Comparison of ENCODE assay signal across 26 mouse cellular contexts in the genomic region with DNA sequence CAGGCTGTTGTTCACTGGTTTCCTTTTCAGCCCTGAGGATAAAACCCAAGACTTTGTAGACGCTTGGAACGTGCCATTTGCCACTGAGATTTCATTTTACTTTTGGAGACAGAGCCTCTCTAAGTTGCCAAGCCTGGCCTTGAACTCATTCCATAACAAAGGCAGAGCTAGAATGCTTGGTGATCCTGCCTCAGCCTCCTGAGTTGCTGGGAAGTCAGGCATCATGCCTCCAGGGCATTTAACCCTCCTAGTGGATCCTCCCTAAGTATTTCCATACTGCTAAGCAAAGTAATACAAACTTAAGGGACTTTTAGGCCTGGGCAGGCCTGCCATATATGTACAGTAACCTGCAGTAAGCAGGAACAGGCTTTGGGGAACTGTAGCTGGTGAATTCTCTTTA.
"Had no signal": no experiment of that assay in that cellular context is flagged by ENCODE, and none has a peak within 500 bp of the region (broad histone marks: within the 10 kb centered on the region; RNA-seq: fewer than 3 reads in every experiment).

No protein-coding gene starts in this region.

- H3K9ac ChIP-seq: heart, embryonic 13.5 days; heart, embryonic 15.5 days; hindbrain, embryonic 15.5 days; kidney, embryonic 15.5 days; limb, embryonic 13.5 days; limb, embryonic 15.5 days; liver, embryonic 12.5 days; liver, embryonic 14.5 days had no signal

- H3K27me3 ChIP-seq: heart, embryonic 13.5 days; heart, embryonic 15.5 days; hindbrain, embryonic 15.5 days; kidney, embryonic 15.5 days; limb, embryonic 13.5 days; limb, embryonic 15.5 days; liver, embryonic 12.5 days had no signal

- H3K4me2 ChIP-seq: heart, embryonic 11.5 days; heart, embryonic 13.5 days; heart, embryonic 15.5 days; hindbrain, embryonic 15.5 days; kidney, embryonic 15.5 days; limb, embryonic 13.5 days; limb, embryonic 15.5 days; liver, embryonic 12.5 days had no signal

- DNase-seq: gastrocnemius, adult 2 months; gastrocnemius, postnatal 14 days; gastrocnemius, postnatal 36 days; heart, adult 2 months; heart, postnatal 14 days; heart, postnatal 36 days; kidney, adult 11 months; kidney, adult 2 months; kidney, adult 9 months; kidney, postnatal 14 days; kidney, postnatal 36 days; layer of hippocampus, adult 9-11 months; layer of hippocampus, postnatal 36 days; left cerebral cortex, postnatal 4 days had no signal

- ATAC-seq: hindbrain, postnatal 0 days; intestine, embryonic 16.5 days; liver, embryonic 12.5 days had no signal

- H3K4me1 ChIP-seq: heart, embryonic 13.5 days; heart, embryonic 15.5 days; hindbrain, embryonic 15.5 days; kidney, embryonic 15.5 days; limb, embryonic 13.5 days; limb, embryonic 15.5 days; liver, embryonic 12.5 days had no signal

- H3K27ac ChIP-seq: gastrocnemius, adult 2 months; heart, adult 2 months; heart, embryonic 13.5 days; heart, embryonic 15.5 days; hindbrain, embryonic 15.5 days; hindbrain, postnatal 0 days; kidney, embryonic 15.5 days; kidney, postnatal 0 days; limb, embryonic 13.5 days; limb, embryonic 15.5 days; liver, embryonic 12.5 days; liver, embryonic 14.5 days had no signal

- H3K4me3 ChIP-seq: gastrocnemius, adult 2 months; heart, adult 2 months; heart, embryonic 13.5 days; heart, embryonic 15.5 days; hindbrain, embryonic 15.5 days; kidney, embryonic 15.5 days; limb, embryonic 13.5 days; limb, embryonic 15.5 days; liver, embryonic 12.5 days had no signal

- H3K36me3 ChIP-seq: heart, embryonic 13.5 days; heart, embryonic 15.5 days; hindbrain, embryonic 15.5 days; kidney, embryonic 15.5 days; limb, embryonic 13.5 days; limb, embryonic 15.5 days; liver, embryonic 12.5 days had no signal

- H3K9me3 ChIP-seq: heart, embryonic 13.5 days; heart, embryonic 15.5 days; hindbrain, embryonic 15.5 days; kidney, embryonic 15.5 days; limb, embryonic 13.5 days; limb, embryonic 15.5 days; liver, embryonic 12.5 days had no signal
